Mouse (Mus musculus): Measurements from ENCODE around the gene Ski. TPM values are rescaled to one million over a fixed set of nuclear protein-coding genes. Genes with fewer than 3 reads are reported as not detected.

Ski gene
- polyA plus RNA-seq, 1 experiment: 0.57 TPM

DNA sequence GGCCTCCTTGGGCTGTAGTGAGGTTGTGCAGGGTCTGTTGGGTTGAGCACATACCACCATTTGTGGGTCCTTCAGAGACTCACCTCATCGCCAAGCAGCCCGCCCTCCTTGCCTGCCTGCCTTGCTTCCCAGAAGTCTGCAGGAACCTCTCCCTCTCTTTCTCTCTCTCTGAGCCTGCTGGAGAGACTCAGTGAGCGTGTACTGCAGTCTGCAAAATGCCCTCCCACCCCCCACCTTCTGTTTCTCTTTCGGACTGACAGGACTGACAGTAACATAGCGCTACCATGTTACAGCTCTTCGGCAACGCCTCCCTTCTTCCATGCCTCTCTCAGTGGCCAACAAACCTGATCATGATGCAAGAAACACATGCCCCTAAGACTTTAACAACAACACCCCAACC lies 32.1 kb downstream of the Ski start:
- TF ChIP-seq TAL1 (IDR thresholded peaks at IDR 0.05; ENCODE audit: low read length): no peak
- no peak for TF ChIP-seq GATA1 (IDR thresholded peaks at IDR 0.05; ENCODE audit: low read length)
- H3K4me1 ChIP-seq (ENCODE audit: control insufficient read depth): no peaks in the 10 kb centered on the region; the same call in 1 of the 2 replicates

DNA sequence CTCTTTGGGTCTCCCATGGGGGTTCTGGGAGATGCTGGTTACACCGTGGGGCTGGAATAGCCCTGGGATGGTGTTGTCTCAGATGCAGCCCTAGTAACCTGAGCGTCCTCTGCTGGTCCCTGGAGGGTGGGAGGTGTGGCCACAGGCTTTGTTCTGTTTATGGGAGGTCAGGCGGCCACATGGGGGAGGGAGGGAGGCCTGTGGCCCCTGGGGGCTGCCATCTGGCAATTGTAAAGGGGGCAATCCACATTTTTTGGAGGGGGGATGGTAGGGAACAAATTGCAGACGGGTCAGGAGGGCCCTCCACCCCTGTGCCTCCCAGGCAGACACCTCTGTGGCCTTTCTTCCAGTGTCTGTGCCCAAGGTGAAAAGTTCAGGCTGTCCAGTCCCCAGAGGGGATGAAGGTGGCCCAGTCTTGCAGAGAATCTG lies 32.7 kb downstream of the Ski start:
- H3K36me3 ChIP-seq (ENCODE audit: control insufficient read depth): peaks cover 2% of the 10 kb centered on the region; the same call in 1 of the 2 replicates
- no peak for TF ChIP-seq TAL1 (IDR thresholded peaks at IDR 0.05; ENCODE audit: low read length)
- no peak for TF ChIP-seq GATA1 (IDR thresholded peaks at IDR 0.05; ENCODE audit: low read length)
- no peaks in the 10 kb centered on the region for H3K9me3 ChIP-seq (ENCODE audit: control insufficient read depth, low read length)
- H3K27me3 ChIP-seq (ENCODE audit: control insufficient read depth): no peaks in the 10 kb centered on the region
- H3K4me3 ChIP-seq (replicated peaks): no peak overlapping the region
- peaks cover 1% of the 10 kb centered on the region; the same call in 1 of the 2 replicates for H3K4me1 ChIP-seq (ENCODE audit: control insufficient read depth)

More for the DNA sequence above, 32.1 kb downstream of the Ski start:
- Histone ChIP-seq H3K4me3 (replicated peaks) (no peak overlapping the region), H3K9me3 (ENCODE audit: control insufficient read depth, low read length) (no peaks in the 10 kb centered on the region), H3K27me3 (ENCODE audit: control insufficient read depth) (no peaks in the 10 kb centered on the region), H3K36me3 (ENCODE audit: control insufficient read depth) (peaks cover 2% of the 10 kb centered on the region; the same call in 1 of the 2 replicates)

DNA sequence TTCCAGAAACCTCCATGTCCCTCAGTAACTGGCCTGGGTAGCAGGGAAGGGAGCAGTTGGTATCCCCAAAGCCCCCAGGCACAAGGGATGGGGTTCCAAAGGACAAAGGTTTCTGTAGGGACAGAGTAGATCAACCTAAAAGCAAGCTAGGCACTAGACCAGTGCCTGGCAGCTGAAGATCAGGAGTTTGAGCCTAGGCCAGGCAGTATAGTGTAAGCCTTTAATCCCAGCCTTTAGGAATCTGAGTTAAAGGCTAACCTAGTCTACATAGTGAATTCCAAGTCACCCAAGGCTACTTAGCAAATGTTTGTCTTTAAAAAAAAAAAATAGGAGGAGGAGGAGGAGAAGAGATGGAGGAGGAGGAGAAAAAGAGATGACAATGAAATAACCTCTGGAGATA lies 33.6 kb downstream of the Ski start:
- no peak for TF ChIP-seq TAL1 (IDR thresholded peaks at IDR 0.05; ENCODE audit: low read length)
- no peak for TF ChIP-seq GATA1 (IDR thresholded peaks at IDR 0.05; ENCODE audit: low read length)
- peaks cover 4% of the 10 kb centered on the region; the same call in 1 of the 2 replicates for H3K4me1 ChIP-seq (ENCODE audit: control insufficient read depth)
- no peaks in the 10 kb centered on the region for H3K9me3 ChIP-seq (ENCODE audit: control insufficient read depth, low read length)
- H3K27me3 ChIP-seq (ENCODE audit: control insufficient read depth): no peaks in the 10 kb centered on the region
- H3K36me3 ChIP-seq (ENCODE audit: control insufficient read depth): peaks cover 2% of the 10 kb centered on the region; the same call in 1 of the 2 replicates
- H3K4me3 ChIP-seq (replicated peaks): no peak overlapping the region

DNA sequence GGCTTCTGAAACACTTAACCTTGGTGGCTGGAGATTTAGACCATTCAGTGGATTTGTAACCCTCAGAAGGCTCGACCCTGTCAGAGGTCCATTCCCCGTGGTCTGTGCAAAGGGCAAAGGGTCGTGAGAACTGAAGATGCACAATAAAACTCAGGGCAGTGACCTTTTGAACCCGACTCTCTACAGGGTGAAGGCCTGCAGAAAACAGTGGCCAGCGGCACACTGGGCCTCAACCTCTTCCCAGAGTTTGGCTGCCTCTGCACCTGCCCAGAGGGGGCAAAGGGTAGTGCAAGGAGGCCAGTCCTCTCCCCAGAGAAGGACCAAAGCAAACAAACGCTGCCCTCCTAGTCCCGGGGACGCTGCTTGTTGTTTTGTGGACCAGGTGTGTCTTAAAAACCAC lies 34.1 kb downstream of the Ski start:
- H3K4me1 ChIP-seq (ENCODE audit: control insufficient read depth): peaks cover 4% of the 10 kb centered on the region; the same call in 1 of the 2 replicates
- H3K27me3 ChIP-seq (ENCODE audit: control insufficient read depth): no peaks in the 10 kb centered on the region
- no peak overlapping the region for H3K4me3 ChIP-seq (replicated peaks)
- peaks cover under 1% of the 10 kb centered on the region; the same call in 1 of the 2 replicates for H3K36me3 ChIP-seq (ENCODE audit: control insufficient read depth)
- H3K9me3 ChIP-seq (ENCODE audit: control insufficient read depth, low read length): no peaks in the 10 kb centered on the region
- TF ChIP-seq GATA1 (IDR thresholded peaks at IDR 0.05; ENCODE audit: low read length): no peak
- TF ChIP-seq TAL1 (IDR thresholded peaks at IDR 0.05; ENCODE audit: low read length): no peak

DNA sequence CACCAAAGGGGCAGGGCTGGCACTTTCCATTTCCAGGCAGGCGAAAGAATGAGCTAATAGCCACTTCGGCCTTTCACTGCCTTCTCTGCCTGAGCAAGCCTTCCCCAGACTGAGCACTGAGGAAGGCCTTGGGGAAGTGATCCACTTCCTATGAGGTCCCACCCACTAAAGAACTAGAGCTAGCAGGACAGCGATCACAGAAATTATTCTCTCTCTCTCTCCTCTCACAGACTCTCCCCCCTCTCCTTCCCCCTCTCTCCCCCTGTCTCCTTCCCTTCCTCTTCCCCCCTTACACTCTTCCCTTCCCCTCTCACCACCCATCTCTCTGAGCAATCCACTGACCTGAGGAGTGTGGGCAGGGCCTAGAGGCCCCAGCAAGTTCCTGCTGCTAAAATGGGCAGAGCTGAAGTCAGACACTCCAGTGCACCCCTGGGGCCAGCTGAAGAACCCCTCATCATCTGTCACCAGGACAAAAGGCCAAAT lies 35.2 kb downstream of the Ski start:
- Histone ChIP-seq H3K4me3 (replicated peaks) (no peak overlapping the region), H3K27me3 (ENCODE audit: control insufficient read depth) (no peaks in the 10 kb centered on the region), H3K4me1 (ENCODE audit: control insufficient read depth) (peaks cover 4% of the 10 kb centered on the region; the same call in 1 of the 2 replicates)

DNA sequence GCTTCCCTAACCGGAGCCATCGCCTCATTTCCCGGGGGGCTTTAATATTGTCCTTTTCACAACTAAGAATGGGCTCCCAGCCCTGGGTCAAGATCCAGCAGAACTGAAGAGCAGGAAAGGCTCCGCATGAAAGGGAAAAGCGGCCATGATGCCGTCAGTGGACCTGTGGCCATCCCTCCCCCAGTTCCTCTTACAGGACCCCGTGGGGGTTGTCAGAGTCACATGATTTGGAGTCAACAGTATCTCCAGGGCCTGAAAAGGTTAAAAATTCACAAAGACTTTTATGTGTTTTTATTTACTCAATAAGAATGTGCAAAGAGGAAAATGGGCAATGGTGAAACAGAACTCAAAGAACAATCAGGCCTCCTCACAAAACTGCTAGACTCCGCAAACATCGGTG lies 36.5 kb downstream of the Ski start:
- no peaks in the 10 kb centered on the region for H3K27me3 ChIP-seq (ENCODE audit: control insufficient read depth)
- no peaks in the 10 kb centered on the region for H3K9me3 ChIP-seq (ENCODE audit: control insufficient read depth, low read length)
- peaks cover 4% of the 10 kb centered on the region; the same call in 1 of the 2 replicates for H3K4me1 ChIP-seq (ENCODE audit: control insufficient read depth)
- no peak for TF ChIP-seq GATA1 (IDR thresholded peaks at IDR 0.05; ENCODE audit: low read length)
- TF ChIP-seq TAL1 (IDR thresholded peaks at IDR 0.05; ENCODE audit: low read length): no peak
- no peak overlapping the region for H3K4me3 ChIP-seq (replicated peaks)
- no peaks in the 10 kb centered on the region for H3K36me3 ChIP-seq (ENCODE audit: control insufficient read depth)

More for the DNA sequence above, 35.2 kb downstream of the Ski start:
- H3K36me3 ChIP-seq (ENCODE audit: control insufficient read depth): no peaks in the 10 kb centered on the region
- H3K9me3 ChIP-seq (ENCODE audit: control insufficient read depth, low read length): no peaks in the 10 kb centered on the region
- TF ChIP-seq TAL1 (IDR thresholded peaks at IDR 0.05; ENCODE audit: low read length): no peak
- no peak for TF ChIP-seq GATA1 (IDR thresholded peaks at IDR 0.05; ENCODE audit: low read length)

DNA sequence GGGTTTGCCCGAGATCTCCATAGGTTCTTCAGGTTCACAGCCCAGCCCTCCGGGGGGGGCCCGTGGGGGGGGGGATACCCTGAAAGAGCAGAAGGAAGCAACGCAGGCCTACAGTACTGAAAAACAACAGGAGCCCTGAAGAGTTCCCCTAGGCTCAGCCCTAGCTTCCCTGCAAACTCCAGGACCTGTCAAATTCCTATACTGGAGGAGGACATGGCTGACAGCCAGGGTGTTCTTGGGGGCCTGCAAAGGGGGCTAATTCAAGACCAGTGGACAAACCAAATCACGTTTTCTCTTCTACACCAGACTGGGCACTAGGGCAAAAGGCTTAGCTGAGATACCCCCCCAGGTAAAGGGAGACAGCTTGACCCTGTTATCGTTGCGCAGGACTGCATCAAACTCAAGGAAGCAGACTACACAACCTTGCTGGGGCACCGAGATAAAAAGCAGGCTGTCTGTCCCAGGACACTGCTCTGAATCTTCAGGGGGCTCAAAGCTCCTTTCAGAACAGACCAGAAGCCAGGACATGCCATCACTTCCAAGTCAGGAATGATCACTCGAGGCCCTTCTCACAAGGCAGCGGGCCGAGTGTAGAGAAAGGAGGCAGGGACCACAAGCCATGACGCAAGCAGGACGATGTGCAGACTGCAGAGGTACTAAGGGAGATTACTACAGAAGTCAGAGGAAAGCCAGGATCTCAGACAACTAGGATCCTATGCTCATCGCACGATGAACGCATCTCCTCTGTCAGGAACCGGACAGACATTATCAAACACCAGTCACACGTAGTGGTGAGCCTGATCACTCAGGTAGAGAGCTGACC lies 37.9 kb downstream of the Ski start:
- H3K4me1 ChIP-seq (ENCODE audit: control insufficient read depth): peaks cover 4% of the 10 kb centered on the region; the same call in 1 of the 2 replicates
- no peaks in the 10 kb centered on the region for H3K36me3 ChIP-seq (ENCODE audit: control insufficient read depth)
- no peaks in the 10 kb centered on the region for H3K9me3 ChIP-seq (ENCODE audit: control insufficient read depth, low read length)
- TF ChIP-seq TAL1 (IDR thresholded peaks at IDR 0.05; ENCODE audit: low read length) (no peak), GATA1 (IDR thresholded peaks at IDR 0.05; ENCODE audit: low read length) (no peak)
- no peak overlapping the region for H3K4me3 ChIP-seq (replicated peaks)
- no peaks in the 10 kb centered on the region for H3K27me3 ChIP-seq (ENCODE audit: control insufficient read depth)

DNA sequence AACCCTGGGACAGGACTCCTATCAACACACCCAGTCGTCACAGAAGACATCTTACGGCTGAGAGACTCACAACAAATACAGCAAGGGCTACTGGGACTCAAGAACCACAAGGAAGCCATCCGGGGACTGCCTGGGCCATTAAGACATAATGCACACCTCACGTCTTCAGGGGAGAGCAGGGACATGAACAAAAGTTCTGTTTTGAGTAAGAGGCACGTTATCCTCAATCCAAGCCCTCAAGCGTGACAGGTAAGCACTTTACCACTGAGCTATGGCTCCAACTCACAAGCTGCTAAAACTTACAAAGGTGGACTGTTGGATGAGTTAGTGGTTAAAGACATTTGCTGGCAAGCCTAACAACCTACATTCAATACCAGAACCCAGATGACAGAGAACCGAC lies 39.2 kb downstream of the Ski start:
- H3K9me3 ChIP-seq (ENCODE audit: control insufficient read depth, low read length): no peaks in the 10 kb centered on the region
- TF ChIP-seq GATA1 (IDR thresholded peaks at IDR 0.05; ENCODE audit: low read length) (no peak), TAL1 (IDR thresholded peaks at IDR 0.05; ENCODE audit: low read length) (no peak)
- H3K36me3 ChIP-seq (ENCODE audit: control insufficient read depth): no peaks in the 10 kb centered on the region
- H3K27me3 ChIP-seq (ENCODE audit: control insufficient read depth): no peaks in the 10 kb centered on the region
- peaks cover 5% of the 10 kb centered on the region for H3K4me1 ChIP-seq (ENCODE audit: control insufficient read depth)
- no peak overlapping the region for H3K4me3 ChIP-seq (replicated peaks)

DNA sequence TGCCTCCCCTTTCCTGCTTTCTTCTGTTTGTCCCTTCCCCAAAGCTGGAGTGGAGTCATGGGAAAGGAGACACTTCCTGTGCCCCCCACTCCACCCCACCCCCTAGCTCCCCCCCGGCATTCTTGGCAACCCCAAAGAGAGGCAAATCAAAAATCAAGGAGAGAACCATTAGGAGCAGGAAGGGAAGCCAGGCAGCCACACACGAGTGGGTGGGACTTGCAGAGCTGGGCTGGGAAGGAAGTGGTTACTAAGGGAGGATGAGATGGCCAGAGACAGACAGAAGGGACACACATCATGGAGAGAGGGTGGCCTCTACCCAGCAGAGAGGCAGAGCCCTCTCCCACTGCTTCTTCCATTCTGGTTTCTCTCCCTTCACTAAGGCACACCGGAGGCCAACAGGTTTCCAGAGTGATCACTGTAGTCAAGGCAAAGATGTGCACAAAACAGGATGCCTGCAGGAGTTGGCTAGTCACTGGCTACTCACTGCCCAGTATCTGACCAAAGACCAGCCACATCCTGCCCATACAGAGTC lies 43.3 kb downstream of the Ski start:
- H3K4me1 ChIP-seq (ENCODE audit: control insufficient read depth): peaks cover 4% of the 10 kb centered on the region
- no peak for TF ChIP-seq TAL1 (IDR thresholded peaks at IDR 0.05; ENCODE audit: low read length)
- TF ChIP-seq GATA1 (IDR thresholded peaks at IDR 0.05; ENCODE audit: low read length): no peak
- no peaks in the 10 kb centered on the region; the same call in 1 of the 2 replicates for H3K36me3 ChIP-seq (ENCODE audit: control insufficient read depth)
- H3K9me3 ChIP-seq (ENCODE audit: control insufficient read depth, low read length): no peaks in the 10 kb centered on the region
- H3K27me3 ChIP-seq (ENCODE audit: control insufficient read depth): no peaks in the 10 kb centered on the region
- no peak overlapping the region for H3K4me3 ChIP-seq (replicated peaks)

All from erythroblast, embryonic 14.5 days (primary cell).